Mouse (Mus musculus) urinary bladder, postnatal 36 days (tissue): ENCODE measurements at regions not wholly inside any gene's neighbourhood (a gene's known extent, or its start where the extent isn't known, plus 50 kb on each side); places are given as distances from the start of the nearest gene placed in this dataset.
"Not testable (repeated sequence)": the region's sequence is repeated elsewhere in the genome, so short reads cannot be mapped to it uniquely, and the experiment has no call there.

Experiments used
- DNase-seq, 2 experiments: peaks; one replicate each; pipeline ENCODE4 v3.0.0; 2022; ENCODE audit warnings: low spot score in 2 of 2, mixed read lengths in 1 of 2

- DNase-seq: peak in 1 of 2 experiments; percentile 68
These were observed 166.4 kb downstream of the Opa1 start for GRCm38 (mm10) chr16:29745486-29745885.

- no peak for DNase-seq
These were observed 167.1 kb downstream of the Opa1 start for GRCm38 (mm10) chr16:29746245-29746644.

- no peak for DNase-seq
These were observed 170.0 kb downstream of the Opa1 start for GRCm38 (mm10) chr16:29749167-29749566.

GRCm38 (mm10) chr16:29754579-29755199, 175.6 kb downstream of the Opa1 start:
- DNase-seq: no peak

GRCm38 (mm10) chr16:29758246-29758645, 179.1 kb downstream of the Opa1 start:
- no peak for DNase-seq

GRCm38 (mm10) chr16:29759416-29759815, 180.3 kb downstream of the Opa1 start:
- no peak for DNase-seq

GRCm38 (mm10) chr16:29760627-29761026, 181.5 kb downstream of the Opa1 start:
- DNase-seq: no peak

GRCm38 (mm10) chr16:29761779-29762277, 182.7 kb downstream of the Opa1 start:
- peak; percentile 32 to 78 for DNase-seq

- no peak for DNase-seq
These were observed 185.2 kb downstream of the Opa1 start for GRCm38 (mm10) chr16:29764376-29764775.

- DNase-seq: not testable (repeated sequence)
These were observed 186.7 kb downstream of the Opa1 start for GRCm38 (mm10) chr16:29765801-29766200.

GRCm38 (mm10) chr16:29771320-29771719, 192.2 kb downstream of the Opa1 start:
- DNase-seq: no peak

- no peak for DNase-seq
These were observed 192.8 kb downstream of the Opa1 start for GRCm38 (mm10) chr16:29771728-29772608.

- DNase-seq: no peak
These were observed 193.5 kb downstream of the Opa1 start for GRCm38 (mm10) chr16:29772609-29772988.

GRCm38 (mm10) chr16:29773056-29773455, 193.9 kb downstream of the Opa1 start:
- no peak for DNase-seq

GRCm38 (mm10) chr16:29774949-29775348, 195.8 kb downstream of the Opa1 start:
- DNase-seq: no peak

- peak in 1 of 2 experiments; percentile 11 for DNase-seq
These were observed 196.7 kb downstream of the Opa1 start for GRCm38 (mm10) chr16:29775879-29776278.

GRCm38 (mm10) chr16:29782441-29782840, 203.3 kb downstream of the Opa1 start:
- DNase-seq: peak; percentile 63 to 75

GRCm38 (mm10) chr16:29785114-29785513, 206.0 kb downstream of the Opa1 start:
- DNase-seq: no peak

- DNase-seq: no peak
These were observed 207.4 kb downstream of the Opa1 start for GRCm38 (mm10) chr16:29786540-29786939.

- peak in 1 of 2 experiments; percentile 43 for DNase-seq
These were observed 208.7 kb downstream of the Opa1 start for GRCm38 (mm10) chr16:29787633-29788511.

- DNase-seq: no peak
These were observed 210.9 kb downstream of the Opa1 start for GRCm38 (mm10) chr16:29790064-29790463.

- no peak for DNase-seq
These were observed 220.1 kb downstream of the Opa1 start for GRCm38 (mm10) chr16:29799250-29799649.
